Mouse (Mus musculus): Measurements from ENCODE around the gene Lpar3. TPM values are rescaled to one million over a fixed set of nuclear protein-coding genes. Genes with fewer than 3 reads are reported as not detected.

Lpar3 gene
- polyA plus RNA-seq, 1 experiment from 2014 or later: 0.78 TPM

GRCm38 (mm10) chr3:146237676-146238075 is 16.9 kb downstream of the Lpar3 start:
- ATAC-seq (ENCODE audit: low FRiP score): no peak
- H3K9ac ChIP-seq (replicated peaks): no peak overlapping the region
- H3K27me3 ChIP-seq (replicated peaks): no peaks in the 10 kb centered on the region
- H3K9me3 ChIP-seq (replicated peaks): no peaks in the 10 kb centered on the region
- no peak overlapping the region for H3K4me3 ChIP-seq (replicated peaks)
- no peaks in the 10 kb centered on the region for H3K36me3 ChIP-seq
- no peak overlapping the region for H3K27ac ChIP-seq (replicated peaks)
- 76% methylated on average over 5 of the region's 5 CpGs for WGBS
- H3K4me1 ChIP-seq: 0 out of 2 replicates have a peak, but pooled peaks cover 4% of the 10 kb centered on the region
- no peak overlapping the region for H3K4me2 ChIP-seq

- no peak overlapping the region for H3K4me2 ChIP-seq
- no peak for ATAC-seq (ENCODE audit: low FRiP score)
- WGBS: 91% methylated on average over 1 of the region's 1 CpGs
Measured at GRCm38 (mm10) chr3:146244630-146245029, 23.9 kb downstream of the Lpar3 start.

GRCm38 (mm10) chr3:146246557-146246956 is 25.8 kb downstream of the Lpar3 start:
- no peak for ATAC-seq (ENCODE audit: low FRiP score)
- H3K4me2 ChIP-seq: no peak overlapping the region
- H3K4me3 ChIP-seq (replicated peaks): no peak overlapping the region
- no peak overlapping the region for H3K9ac ChIP-seq (replicated peaks)
- no peaks in the 10 kb centered on the region for H3K9me3 ChIP-seq (replicated peaks)
- no peaks in the 10 kb centered on the region for H3K27me3 ChIP-seq (replicated peaks)
- no peak overlapping the region for H3K27ac ChIP-seq (replicated peaks)
- WGBS: 87% methylated on average over 8 of the region's 8 CpGs
- H3K36me3 ChIP-seq: no peaks in the 10 kb centered on the region
- no peaks in the 10 kb centered on the region for H3K4me1 ChIP-seq

More at GRCm38 (mm10) chr3:146244630-146245029, 23.9 kb downstream of the Lpar3 start:
- Histone ChIP-seq H3K27ac (replicated peaks) (no peak overlapping the region), H3K9me3 (replicated peaks) (no peaks in the 10 kb centered on the region), H3K36me3 (no peaks in the 10 kb centered on the region), H3K27me3 (replicated peaks) (no peaks in the 10 kb centered on the region), H3K4me3 (replicated peaks) (no peak overlapping the region), H3K4me1 (no peaks in the 10 kb centered on the region), H3K9ac (replicated peaks) (no peak overlapping the region)

- Histone ChIP-seq H3K9me3 (replicated peaks) (no peaks in the 10 kb centered on the region), H3K4me3 (replicated peaks) (no peak overlapping the region), H3K9ac (replicated peaks) (no peak overlapping the region), H3K36me3 (no peaks in the 10 kb centered on the region), H3K4me1 (no peaks in the 10 kb centered on the region), H3K27ac (replicated peaks) (no peak overlapping the region), H3K27me3 (replicated peaks) (no peaks in the 10 kb centered on the region), H3K4me2 (no peak overlapping the region)
- WGBS: 87% methylated on average over 2 of the region's 2 CpGs
- no peak for ATAC-seq (ENCODE audit: low FRiP score)
Measured at GRCm38 (mm10) chr3:146246992-146247391, 26.2 kb downstream of the Lpar3 start.

GRCm38 (mm10) chr3:146249895-146250294 is 29.1 kb downstream of the Lpar3 start:
- no peak for ATAC-seq (ENCODE audit: low FRiP score)
- Histone ChIP-seq H3K36me3 (no peaks in the 10 kb centered on the region), H3K4me1 (no peaks in the 10 kb centered on the region), H3K4me2 (no peak overlapping the region), H3K9ac (replicated peaks) (no peak overlapping the region), H3K9me3 (replicated peaks) (no peaks in the 10 kb centered on the region), H3K4me3 (replicated peaks) (no peak overlapping the region), H3K27ac (replicated peaks) (no peak overlapping the region), H3K27me3 (replicated peaks) (no peaks in the 10 kb centered on the region)
- WGBS: 82% methylated on average over 8 of the region's 8 CpGs

GRCm38 (mm10) chr3:146251771-146252170 is 31.0 kb downstream of the Lpar3 start:
- no peak overlapping the region for H3K27ac ChIP-seq (replicated peaks)
- no peak overlapping the region for H3K4me2 ChIP-seq
- H3K27me3 ChIP-seq (replicated peaks): no peaks in the 10 kb centered on the region
- H3K4me1 ChIP-seq: no peaks in the 10 kb centered on the region
- no peak for ATAC-seq (ENCODE audit: low FRiP score)
- no peak overlapping the region for H3K4me3 ChIP-seq (replicated peaks)
- no peak overlapping the region for H3K9ac ChIP-seq (replicated peaks)
- WGBS: 82% methylated on average over 6 of the region's 6 CpGs
- H3K9me3 ChIP-seq (replicated peaks): no peaks in the 10 kb centered on the region
- H3K36me3 ChIP-seq: no peaks in the 10 kb centered on the region

GRCm38 (mm10) chr3:146253736-146254320 is 33.1 kb downstream of the Lpar3 start:
- ATAC-seq (ENCODE audit: low FRiP score): no peak
- WGBS: 55% methylated on average over 3 of the region's 3 CpGs

GRCm38 (mm10) chr3:146255123-146255522 is 34.4 kb downstream of the Lpar3 start:
- WGBS: 94% methylated on average over 5 of the region's 5 CpGs
- no peak overlapping the region for H3K9ac ChIP-seq (replicated peaks)
- H3K4me3 ChIP-seq (replicated peaks): no peak overlapping the region
- no peak overlapping the region for H3K4me2 ChIP-seq
- H3K27ac ChIP-seq (replicated peaks): no peak overlapping the region
- no peak for ATAC-seq (ENCODE audit: low FRiP score)
- H3K27me3 ChIP-seq (replicated peaks): no peaks in the 10 kb centered on the region
- no peaks in the 10 kb centered on the region for H3K36me3 ChIP-seq
- no peaks in the 10 kb centered on the region for H3K9me3 ChIP-seq (replicated peaks)
- no peaks in the 10 kb centered on the region for H3K4me1 ChIP-seq

More at GRCm38 (mm10) chr3:146253736-146254320, 33.1 kb downstream of the Lpar3 start:
- no peaks in the 10 kb centered on the region for H3K36me3 ChIP-seq
- H3K4me1 ChIP-seq: no peaks in the 10 kb centered on the region
- H3K27me3 ChIP-seq (replicated peaks): no peaks in the 10 kb centered on the region
- no peaks in the 10 kb centered on the region for H3K9me3 ChIP-seq (replicated peaks)
- no peak overlapping the region for H3K4me2 ChIP-seq
- no peak overlapping the region for H3K27ac ChIP-seq (replicated peaks)
- no peak overlapping the region for H3K9ac ChIP-seq (replicated peaks)
- no peak overlapping the region for H3K4me3 ChIP-seq (replicated peaks)

GRCm38 (mm10) chr3:146257483-146258122 is 36.8 kb downstream of the Lpar3 start:
- Histone ChIP-seq H3K4me2 (no peak overlapping the region), H3K36me3 (no peaks in the 10 kb centered on the region), H3K9ac (replicated peaks) (no peak overlapping the region), H3K9me3 (replicated peaks) (no peaks in the 10 kb centered on the region), H3K4me1 (no peaks in the 10 kb centered on the region), H3K4me3 (replicated peaks) (no peak overlapping the region), H3K27ac (replicated peaks) (no peak overlapping the region), H3K27me3 (replicated peaks) (no peaks in the 10 kb centered on the region)
- ATAC-seq (ENCODE audit: low FRiP score): no peak
- WGBS: 54% methylated on average over 10 of the region's 10 CpGs

- Histone ChIP-seq H3K27me3 (replicated peaks) (no peaks in the 10 kb centered on the region), H3K4me2 (no peak overlapping the region), H3K4me1 (no peaks in the 10 kb centered on the region), H3K4me3 (replicated peaks) (no peak overlapping the region), H3K9me3 (replicated peaks) (no peaks in the 10 kb centered on the region), H3K27ac (replicated peaks) (no peak overlapping the region), H3K36me3 (no peaks in the 10 kb centered on the region), H3K9ac (replicated peaks) (no peak overlapping the region)
- 87% methylated on average over 9 of the region's 9 CpGs for WGBS
- ATAC-seq (ENCODE audit: low FRiP score): no peak
Measured at GRCm38 (mm10) chr3:146260203-146260602, 39.4 kb downstream of the Lpar3 start.

- no peak for ATAC-seq (ENCODE audit: low FRiP score)
- no peaks in the 10 kb centered on the region for H3K4me1 ChIP-seq
- 83% methylated on average over 11 of the region's 11 CpGs for WGBS
- no peaks in the 10 kb centered on the region for H3K36me3 ChIP-seq
- H3K4me2 ChIP-seq: no peak overlapping the region
- H3K4me3 ChIP-seq (replicated peaks): no peak overlapping the region
- no peak overlapping the region for H3K27ac ChIP-seq (replicated peaks)
- no peak overlapping the region for H3K9ac ChIP-seq (replicated peaks)
- H3K9me3 ChIP-seq (replicated peaks): no peaks in the 10 kb centered on the region
- no peaks in the 10 kb centered on the region for H3K27me3 ChIP-seq (replicated peaks)
Measured at GRCm38 (mm10) chr3:146260845-146261244, 40.1 kb downstream of the Lpar3 start.

- no peak overlapping the region for H3K4me3 ChIP-seq (replicated peaks)
- H3K27me3 ChIP-seq (replicated peaks): no peaks in the 10 kb centered on the region
- H3K4me2 ChIP-seq: no peak overlapping the region
- no peaks in the 10 kb centered on the region for H3K9me3 ChIP-seq (replicated peaks)
- 53% methylated on average over 1 of the region's 1 CpGs for WGBS
- no peak overlapping the region for H3K9ac ChIP-seq (replicated peaks)
- no peaks in the 10 kb centered on the region for H3K4me1 ChIP-seq
- no peaks in the 10 kb centered on the region for H3K36me3 ChIP-seq
- no peak overlapping the region for H3K27ac ChIP-seq (replicated peaks)
- ATAC-seq (ENCODE audit: low FRiP score): no peak
Measured at GRCm38 (mm10) chr3:146262536-146262935, 41.8 kb downstream of the Lpar3 start.
